Mouse (Mus musculus): ENCODE measurements around the gene Frmd4b. TPM values are rescaled to one million over a fixed set of nuclear protein-coding genes. Genes with fewer than 3 reads are reported as not detected.

The Frmd4b gene
- polyA plus RNA-seq, 1 experiment from 2014 or later: 11.1 TPM

DNA sequence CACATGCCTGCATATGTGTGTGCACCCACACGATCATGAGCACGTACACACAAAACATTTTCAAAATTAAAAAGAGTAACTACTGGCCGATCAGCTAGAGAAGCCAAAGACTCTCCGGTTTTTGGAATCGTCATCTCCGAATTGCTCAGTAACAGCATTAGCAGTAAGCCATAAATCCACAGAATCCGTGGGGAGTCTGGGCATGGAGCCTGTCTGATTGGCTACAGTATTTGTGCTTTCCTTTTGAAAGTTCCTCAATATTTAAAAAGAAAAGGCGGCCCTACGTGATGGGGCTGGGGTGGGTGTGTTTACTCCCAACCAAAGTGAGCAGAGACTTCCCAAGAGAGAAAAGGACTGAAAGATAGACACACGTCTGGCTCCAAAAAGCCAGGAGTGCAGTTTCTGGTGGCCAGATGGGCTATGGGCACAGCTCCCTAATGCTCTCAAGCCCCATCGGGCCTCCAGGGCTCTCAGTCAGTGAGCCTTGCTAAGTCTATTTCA lies 131.4 kb downstream of the Frmd4b start:
- Histone ChIP-seq H3K9me3 (ENCODE audit: low read length) (no peaks in the 10 kb centered on the region), H3K4me1 (ENCODE audit: insufficient read depth, low read depth, low read length) (peaks cover 10% of the 10 kb centered on the region; the same call in 1 of the 2 replicates), H3K27me3 (replicated peaks; ENCODE audit: insufficient read depth, low read length) (no peaks in the 10 kb centered on the region), H3K4me3 (ENCODE audit: low read depth, low read length) (no peak overlapping the region), H3K27ac (ENCODE audit: low read length) (no peak overlapping the region), H3K36me3 (ENCODE audit: insufficient read depth, low read length) (no peaks in the 10 kb centered on the region), H3K4me2 (replicated peaks; ENCODE audit: low read depth, low read length) (no peak overlapping the region), H3K9ac (replicated peaks; ENCODE audit: low read depth) (no peak overlapping the region)
- TF ChIP-seq EP300 (IDR thresholded peaks at IDR 0.05) (no peak), CTCF (IDR thresholded peaks at IDR 0.05) (no peak)
- DNase-seq (ENCODE audit: low spot score) (no peak), ATAC-seq (no peak)
- 88% methylated on average over 11 of the region's 11 CpGs for WGBS

DNA sequence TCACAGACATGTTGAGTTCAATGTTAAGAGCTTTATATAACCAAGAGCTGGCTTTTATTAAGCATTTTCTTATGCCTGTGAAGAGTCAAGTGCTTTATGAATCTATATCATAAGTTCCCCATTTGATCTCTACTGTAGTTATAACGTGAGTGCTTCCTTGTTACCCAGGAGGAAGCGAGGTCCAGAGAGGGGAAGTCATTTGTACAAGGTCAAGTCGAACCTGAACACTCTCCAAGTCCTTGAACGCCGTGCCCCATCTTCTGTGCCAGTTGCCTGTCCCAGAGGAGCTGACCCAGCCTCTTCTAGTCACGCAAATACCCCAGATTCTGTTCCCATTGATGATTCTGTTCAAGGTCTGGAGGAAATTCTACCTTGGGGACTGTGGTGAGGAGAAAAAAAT lies 135.4 kb downstream of the Frmd4b start:
- 51% methylated on average over 6 of the region's 6 CpGs for WGBS
- Histone ChIP-seq H3K9me3 (ENCODE audit: low read length) (no peaks in the 10 kb centered on the region), H3K27me3 (replicated peaks; ENCODE audit: insufficient read depth, low read length) (no peaks in the 10 kb centered on the region), H3K4me3 (ENCODE audit: low read depth, low read length) (no peak overlapping the region), H3K9ac (replicated peaks; ENCODE audit: low read depth) (no peak overlapping the region), H3K27ac (ENCODE audit: low read length) (no peak overlapping the region), H3K4me1 (ENCODE audit: insufficient read depth, low read depth, low read length) (peaks cover 4% of the 10 kb centered on the region; the same call in 1 of the 2 replicates), H3K4me2 (replicated peaks; ENCODE audit: low read depth, low read length) (no peak overlapping the region), H3K36me3 (ENCODE audit: insufficient read depth, low read length) (no peaks in the 10 kb centered on the region)
- ATAC-seq (no peak), DNase-seq (ENCODE audit: low spot score) (no peak)
- TF ChIP-seq EP300 (IDR thresholded peaks at IDR 0.05): no peak
- TF ChIP-seq CTCF (IDR thresholded peaks at IDR 0.05): no peak

GRCm38 (mm10) chr6:97478981-97479860 lies 138.1 kb downstream of the Frmd4b start:
- Histone ChIP-seq H3K4me3 (ENCODE audit: low read depth, low read length) (no peak overlapping the region), H3K9me3 (ENCODE audit: low read length) (no peaks in the 10 kb centered on the region), H3K4me1 (ENCODE audit: insufficient read depth, low read depth, low read length) (no peaks in the 10 kb centered on the region; the same call in 1 of the 2 replicates), H3K27ac (ENCODE audit: low read length) (no peak overlapping the region), H3K9ac (replicated peaks; ENCODE audit: low read depth) (no peak overlapping the region), H3K4me2 (replicated peaks; ENCODE audit: low read depth, low read length) (no peak overlapping the region), H3K36me3 (ENCODE audit: insufficient read depth, low read length) (no peaks in the 10 kb centered on the region), H3K27me3 (replicated peaks; ENCODE audit: insufficient read depth, low read length) (no peaks in the 10 kb centered on the region)
- DNase-seq (ENCODE audit: low spot score) (peak; percentile 41), ATAC-seq (peak; percentile 25)
- WGBS: 55% methylated on average over 19 of the region's 19 CpGs
- TF ChIP-seq CTCF (IDR thresholded peaks at IDR 0.05) (no peak), EP300 (IDR thresholded peaks at IDR 0.05) (no peak)

- H3K4me2 ChIP-seq (replicated peaks; ENCODE audit: low read depth, low read length): no peak overlapping the region
- ATAC-seq: no peak
- TF ChIP-seq EP300 (IDR thresholded peaks at IDR 0.05): no peak
- no peak for TF ChIP-seq CTCF (IDR thresholded peaks at IDR 0.05)
- H3K4me1 ChIP-seq (ENCODE audit: insufficient read depth, low read depth, low read length): no peaks in the 10 kb centered on the region; the same call in 1 of the 2 replicates
- H3K9ac ChIP-seq (replicated peaks; ENCODE audit: low read depth): no peak overlapping the region
- H3K27ac ChIP-seq (ENCODE audit: low read length): no peak overlapping the region
- H3K9me3 ChIP-seq (ENCODE audit: low read length): no peaks in the 10 kb centered on the region
- no peak overlapping the region for H3K4me3 ChIP-seq (ENCODE audit: low read depth, low read length)
- no peaks in the 10 kb centered on the region for H3K36me3 ChIP-seq (ENCODE audit: insufficient read depth, low read length)
- no peaks in the 10 kb centered on the region for H3K27me3 ChIP-seq (replicated peaks; ENCODE audit: insufficient read depth, low read length)
- DNase-seq (ENCODE audit: low spot score): no peak
- WGBS: 96% methylated on average over 4 of the region's 4 CpGs
These were observed 143.7 kb downstream of the Frmd4b start for GRCm38 (mm10) chr6:97473672-97474071.

DNA sequence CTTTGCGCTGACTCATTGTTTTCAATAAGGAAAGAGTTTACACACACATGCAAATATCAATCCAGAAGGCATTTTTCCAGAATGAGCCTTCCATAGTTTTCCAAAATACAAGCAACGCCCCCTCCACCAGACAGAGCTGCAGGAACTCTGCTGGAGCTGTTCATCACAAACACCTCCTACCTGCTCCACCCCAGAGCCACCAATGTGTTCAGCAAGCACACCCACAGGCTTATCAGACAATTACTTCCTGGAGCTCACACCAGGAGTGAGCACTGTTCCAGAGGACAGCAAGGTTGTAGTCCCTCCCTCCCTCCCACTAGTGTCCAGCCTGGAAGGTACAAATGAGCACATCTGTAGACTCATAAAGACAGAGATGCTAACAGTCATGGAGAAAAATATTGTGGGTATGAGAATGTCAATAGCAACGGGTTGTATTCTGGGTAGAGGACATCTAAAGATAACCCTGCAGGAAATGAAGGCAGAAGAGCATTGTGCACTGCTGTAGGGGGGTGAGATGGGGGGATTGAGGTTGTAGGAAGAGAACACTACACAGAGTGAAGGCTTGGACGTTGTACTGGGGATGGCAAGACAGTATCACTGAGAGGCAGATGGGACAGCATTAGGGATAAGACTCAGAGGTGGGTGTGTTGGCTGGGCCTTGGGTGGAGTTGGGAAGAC lies 144.3 kb downstream of the Frmd4b start:
- Histone ChIP-seq H3K9ac (replicated peaks; ENCODE audit: low read depth) (no peak overlapping the region), H3K27ac (ENCODE audit: low read length) (no peak overlapping the region), H3K4me2 (replicated peaks; ENCODE audit: low read depth, low read length) (no peak overlapping the region), H3K4me1 (ENCODE audit: insufficient read depth, low read depth, low read length) (no peaks in the 10 kb centered on the region), H3K27me3 (replicated peaks; ENCODE audit: insufficient read depth, low read length) (no peaks in the 10 kb centered on the region), H3K9me3 (ENCODE audit: low read length) (no peaks in the 10 kb centered on the region), H3K4me3 (ENCODE audit: low read depth, low read length) (no peak overlapping the region), H3K36me3 (ENCODE audit: insufficient read depth, low read length) (no peaks in the 10 kb centered on the region)
- ATAC-seq (no peak), DNase-seq (ENCODE audit: low spot score) (no peak)
- WGBS: 66% methylated on average over 4 of the region's 4 CpGs
- no peak for TF ChIP-seq EP300 (IDR thresholded peaks at IDR 0.05)
- TF ChIP-seq CTCF (IDR thresholded peaks at IDR 0.05): no peak

- Histone ChIP-seq H3K36me3 (ENCODE audit: insufficient read depth, low read length) (no peaks in the 10 kb centered on the region), H3K4me2 (replicated peaks; ENCODE audit: low read depth, low read length) (0 out of 2 replicates have a peak overlapping the region, but pooled peaks have one; percentile 25), H3K9me3 (ENCODE audit: low read length) (no peaks in the 10 kb centered on the region), H3K27ac (ENCODE audit: low read length) (no peak overlapping the region), H3K4me3 (ENCODE audit: low read depth, low read length) (no peak overlapping the region), H3K27me3 (replicated peaks; ENCODE audit: insufficient read depth, low read length) (no peaks in the 10 kb centered on the region), H3K4me1 (ENCODE audit: insufficient read depth, low read depth, low read length) (peaks cover 9% of the 10 kb centered on the region; the same call in 1 of the 2 replicates), H3K9ac (replicated peaks; ENCODE audit: low read depth) (no peak overlapping the region)
- ATAC-seq: peak; percentile 23; the same call in 1 of the 2 replicates
- DNase-seq (ENCODE audit: low spot score): no peak
- WGBS: 23% methylated on average over 17 of the region's 17 CpGs
- TF ChIP-seq EP300 (IDR thresholded peaks at IDR 0.05): no peak
These were observed 153.3 kb downstream of the Frmd4b start for GRCm38 (mm10) chr6:97463898-97464524.

All from lung, postnatal 0 days (tissue).